Mouse (Mus musculus): ENCODE measurements around the gene Slc8a3. TPM values are rescaled to one million over a fixed set of nuclear protein-coding genes. Genes with fewer than 3 reads are reported as not detected.

The Slc8a3 gene
- polyA plus RNA-seq, 1 experiment: 0.01 TPM

DNA sequence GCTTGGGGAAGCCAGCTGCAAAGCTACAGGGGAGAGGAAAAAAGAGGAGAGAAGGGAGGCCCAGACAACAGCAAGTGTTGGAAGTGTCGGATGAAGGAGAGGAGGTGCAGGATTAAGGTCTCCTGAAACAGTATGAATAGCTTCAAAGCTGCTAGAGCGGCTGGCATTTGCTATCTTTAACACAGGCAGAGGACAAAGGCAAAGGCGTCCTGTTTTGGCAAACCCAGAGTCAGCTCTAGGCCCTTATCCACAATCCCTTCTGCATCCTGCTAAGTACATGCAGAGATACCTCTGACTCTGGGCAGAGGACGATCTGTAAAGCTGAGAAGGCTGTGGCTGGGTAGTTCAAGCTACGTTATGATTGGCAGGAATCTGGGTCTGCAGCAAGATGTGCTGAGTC lies 38.4 kb downstream of the Slc8a3 start:
- Histone ChIP-seq H3K79me2 (ENCODE audit: control insufficient read depth, insufficient read depth) (no peaks in the 10 kb centered on the region), H3K36me3 (ENCODE audit: control insufficient read depth, insufficient read depth) (no peaks in the 10 kb centered on the region), H3K79me3 (ENCODE audit: low read depth) (no peaks in the 10 kb centered on the region), H3K27me3 (ENCODE audit: control insufficient read depth, insufficient read depth, insufficient read length) (peaks cover 13% of the 10 kb centered on the region), H3ac (ENCODE audit: control insufficient read depth, insufficient read length, low read depth) (no peak overlapping the region), H3K4me3 (ENCODE audit: insufficient read depth, poor library complexity, severe bottlenecking) (no peak overlapping the region)
- TF ChIP-seq CTCF (IDR thresholded peaks at IDR 0.05; ENCODE audit: control insufficient read depth, insufficient read depth, insufficient read length) (no peak), MAX (IDR thresholded peaks at IDR 0.05) (no peak), FOSL1 (IDR thresholded peaks at IDR 0.05; ENCODE audit: insufficient read depth, low read length, poor library complexity, severe bottlenecking) (no peak), CEBPB (IDR thresholded peaks at IDR 0.05; ENCODE audit: low read depth) (no peak), MYOG (IDR thresholded peaks at IDR 0.05; ENCODE audit: control insufficient read depth, extremely low read depth, insufficient read length) (no peak), MYOD1 (IDR thresholded peaks at IDR 0.05; ENCODE audit: control insufficient read depth, insufficient read length, low read depth) (no peak), USF1 (IDR thresholded peaks at IDR 0.05; ENCODE audit: low read depth) (no peak)

GRCm38 (mm10) chr12:81278031-81278430 lies 54.9 kb downstream of the Slc8a3 start:
- no peak overlapping the region for H3K4me3 ChIP-seq (ENCODE audit: insufficient read depth, poor library complexity, severe bottlenecking)
- TF ChIP-seq MAX (IDR thresholded peaks at IDR 0.05): no peak
- TF ChIP-seq CTCF (IDR thresholded peaks at IDR 0.05; ENCODE audit: control insufficient read depth, insufficient read depth, insufficient read length): no peak
- TF ChIP-seq CEBPB (IDR thresholded peaks at IDR 0.05; ENCODE audit: low read depth): no peak
- TF ChIP-seq MYOG (IDR thresholded peaks at IDR 0.05; ENCODE audit: control insufficient read depth, extremely low read depth, insufficient read length): no peak
- no peak for TF ChIP-seq USF1 (IDR thresholded peaks at IDR 0.05; ENCODE audit: low read depth)
- TF ChIP-seq MYOD1 (IDR thresholded peaks at IDR 0.05; ENCODE audit: control insufficient read depth, insufficient read length, low read depth): no peak
- TF ChIP-seq FOSL1 (IDR thresholded peaks at IDR 0.05; ENCODE audit: insufficient read depth, low read length, poor library complexity, severe bottlenecking): no peak

GRCm38 (mm10) chr12:81274616-81275015 lies 58.4 kb downstream of the Slc8a3 start:
- H3K4me3 ChIP-seq (ENCODE audit: insufficient read depth, poor library complexity, severe bottlenecking): no peak overlapping the region
- peaks cover 4% of the 10 kb centered on the region for H3K27me3 ChIP-seq (ENCODE audit: control insufficient read depth, insufficient read depth, insufficient read length)
- no peak overlapping the region for H3ac ChIP-seq (ENCODE audit: control insufficient read depth, insufficient read length, low read depth)
- H3K79me3 ChIP-seq (ENCODE audit: low read depth): no peaks in the 10 kb centered on the region
- no peaks in the 10 kb centered on the region for H3K79me2 ChIP-seq (ENCODE audit: control insufficient read depth, insufficient read depth)
- no peaks in the 10 kb centered on the region for H3K36me3 ChIP-seq (ENCODE audit: control insufficient read depth, insufficient read depth)
- no peak for TF ChIP-seq CEBPB (IDR thresholded peaks at IDR 0.05; ENCODE audit: low read depth)
- TF ChIP-seq MYOD1 (IDR thresholded peaks at IDR 0.05; ENCODE audit: control insufficient read depth, insufficient read length, low read depth): no peak
- no peak for TF ChIP-seq USF1 (IDR thresholded peaks at IDR 0.05; ENCODE audit: low read depth)
- TF ChIP-seq CTCF (IDR thresholded peaks at IDR 0.05; ENCODE audit: control insufficient read depth, insufficient read depth, insufficient read length): no peak
- no peak for TF ChIP-seq MYOG (IDR thresholded peaks at IDR 0.05; ENCODE audit: control insufficient read depth, extremely low read depth, insufficient read length)
- no peak for TF ChIP-seq FOSL1 (IDR thresholded peaks at IDR 0.05; ENCODE audit: insufficient read depth, low read length, poor library complexity, severe bottlenecking)
- no peak for TF ChIP-seq MAX (IDR thresholded peaks at IDR 0.05)

More at GRCm38 (mm10) chr12:81278031-81278430, 54.9 kb downstream of the Slc8a3 start:
- H3K79me3 ChIP-seq (ENCODE audit: low read depth): no peaks in the 10 kb centered on the region
- H3K27me3 ChIP-seq (ENCODE audit: control insufficient read depth, insufficient read depth, insufficient read length): peaks cover 4% of the 10 kb centered on the region
- no peaks in the 10 kb centered on the region for H3K79me2 ChIP-seq (ENCODE audit: control insufficient read depth, insufficient read depth)
- H3ac ChIP-seq (ENCODE audit: control insufficient read depth, insufficient read length, low read depth): no peak overlapping the region
- H3K36me3 ChIP-seq (ENCODE audit: control insufficient read depth, insufficient read depth): no peaks in the 10 kb centered on the region

- no peaks in the 10 kb centered on the region for H3K79me2 ChIP-seq (ENCODE audit: control insufficient read depth, insufficient read depth)
- H3K4me3 ChIP-seq (ENCODE audit: insufficient read depth, poor library complexity, severe bottlenecking): no peak overlapping the region
- H3K36me3 ChIP-seq (ENCODE audit: control insufficient read depth, insufficient read depth): no peaks in the 10 kb centered on the region
- H3K27me3 ChIP-seq (ENCODE audit: control insufficient read depth, insufficient read depth, insufficient read length): peaks cover 4% of the 10 kb centered on the region
- TF ChIP-seq MYOD1 (IDR thresholded peaks at IDR 0.05; ENCODE audit: control insufficient read depth, insufficient read length, low read depth) (no peak), MYOG (IDR thresholded peaks at IDR 0.05; ENCODE audit: control insufficient read depth, extremely low read depth, insufficient read length) (no peak), CTCF (IDR thresholded peaks at IDR 0.05; ENCODE audit: control insufficient read depth, insufficient read depth, insufficient read length) (no peak), USF1 (IDR thresholded peaks at IDR 0.05; ENCODE audit: low read depth) (no peak), FOSL1 (IDR thresholded peaks at IDR 0.05; ENCODE audit: insufficient read depth, low read length, poor library complexity, severe bottlenecking) (no peak), CEBPB (IDR thresholded peaks at IDR 0.05; ENCODE audit: low read depth) (no peak), MAX (IDR thresholded peaks at IDR 0.05) (no peak)
- H3K79me3 ChIP-seq (ENCODE audit: low read depth): no peaks in the 10 kb centered on the region
- H3ac ChIP-seq (ENCODE audit: control insufficient read depth, insufficient read length, low read depth): no peak overlapping the region
Measured at GRCm38 (mm10) chr12:81273333-81273732, 59.6 kb downstream of the Slc8a3 start.

GRCm38 (mm10) chr12:81269246-81269645 lies 63.7 kb downstream of the Slc8a3 start:
- H3ac ChIP-seq (ENCODE audit: control insufficient read depth, insufficient read length, low read depth): no peak overlapping the region
- H3K79me3 ChIP-seq (ENCODE audit: low read depth): no peaks in the 10 kb centered on the region
- no peaks in the 10 kb centered on the region for H3K36me3 ChIP-seq (ENCODE audit: control insufficient read depth, insufficient read depth)
- peaks cover 9% of the 10 kb centered on the region for H3K27me3 ChIP-seq (ENCODE audit: control insufficient read depth, insufficient read depth, insufficient read length)
- H3K79me2 ChIP-seq (ENCODE audit: control insufficient read depth, insufficient read depth): no peaks in the 10 kb centered on the region
- TF ChIP-seq CEBPB (IDR thresholded peaks at IDR 0.05; ENCODE audit: low read depth) (no peak), USF1 (IDR thresholded peaks at IDR 0.05; ENCODE audit: low read depth) (no peak), CTCF (IDR thresholded peaks at IDR 0.05; ENCODE audit: control insufficient read depth, insufficient read depth, insufficient read length) (no peak), FOSL1 (IDR thresholded peaks at IDR 0.05; ENCODE audit: insufficient read depth, low read length, poor library complexity, severe bottlenecking) (no peak), MYOD1 (IDR thresholded peaks at IDR 0.05; ENCODE audit: control insufficient read depth, insufficient read length, low read depth) (no peak), MYOG (IDR thresholded peaks at IDR 0.05; ENCODE audit: control insufficient read depth, extremely low read depth, insufficient read length) (no peak), MAX (IDR thresholded peaks at IDR 0.05) (no peak)
- H3K4me3 ChIP-seq (ENCODE audit: insufficient read depth, poor library complexity, severe bottlenecking): no peak overlapping the region

DNA sequence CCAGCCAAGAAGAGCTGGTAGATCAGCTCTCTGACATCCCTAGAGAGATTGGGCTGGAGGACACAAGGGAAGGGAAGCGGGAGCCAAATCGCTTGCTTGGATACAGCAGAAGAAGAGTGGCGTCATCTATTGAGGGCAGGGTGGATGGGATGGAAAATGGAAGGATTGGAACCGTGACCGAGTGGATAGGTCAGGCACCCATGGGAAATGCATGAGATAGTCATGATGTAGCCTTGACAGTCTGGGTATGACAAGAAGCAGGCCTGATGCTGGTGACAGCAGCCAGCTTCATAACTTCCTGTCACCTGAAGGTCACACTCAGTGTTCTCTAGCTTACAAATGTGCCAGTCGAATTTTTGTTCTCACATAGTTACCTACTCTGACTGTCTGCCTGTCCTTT lies 70.2 kb downstream of the Slc8a3 start:
- no peak overlapping the region for H3K4me3 ChIP-seq (ENCODE audit: insufficient read depth, poor library complexity, severe bottlenecking)
- H3K36me3 ChIP-seq (ENCODE audit: control insufficient read depth, insufficient read depth): no peaks in the 10 kb centered on the region
- H3ac ChIP-seq (ENCODE audit: control insufficient read depth, insufficient read length, low read depth): no peak overlapping the region
- H3K27me3 ChIP-seq (ENCODE audit: control insufficient read depth, insufficient read depth, insufficient read length): peaks cover 9% of the 10 kb centered on the region
- no peaks in the 10 kb centered on the region for H3K79me2 ChIP-seq (ENCODE audit: control insufficient read depth, insufficient read depth)
- TF ChIP-seq CTCF (IDR thresholded peaks at IDR 0.05; ENCODE audit: control insufficient read depth, insufficient read depth, insufficient read length): no peak
- no peak for TF ChIP-seq CEBPB (IDR thresholded peaks at IDR 0.05; ENCODE audit: low read depth)
- no peak for TF ChIP-seq MAX (IDR thresholded peaks at IDR 0.05)
- no peak for TF ChIP-seq MYOG (IDR thresholded peaks at IDR 0.05; ENCODE audit: control insufficient read depth, extremely low read depth, insufficient read length)
- TF ChIP-seq FOSL1 (IDR thresholded peaks at IDR 0.05; ENCODE audit: insufficient read depth, low read length, poor library complexity, severe bottlenecking): no peak
- no peak for TF ChIP-seq MYOD1 (IDR thresholded peaks at IDR 0.05; ENCODE audit: control insufficient read depth, insufficient read length, low read depth)
- TF ChIP-seq USF1 (IDR thresholded peaks at IDR 0.05; ENCODE audit: low read depth): no peak
- no peaks in the 10 kb centered on the region for H3K79me3 ChIP-seq (ENCODE audit: low read depth)

Data from C2C12 (cell line).